In genomic region chr4:104368561-104369021, GRCm38 (mm10) we compare ENCODE assay signal across 9 mouse cellular contexts.
A peak's percentile ranks its signal among the peaks of the same experiment; 100 is the strongest.
DNase-seq lines count a peak whose midpoint lies in the region; ATAC-seq lines count a peak whose summit lies in the region.
"Had no signal": no experiment of that assay in that cellular context is flagged by ENCODE, and none has a peak within 500 bp of the region (broad histone marks: within the 10 kb centered on the region; RNA-seq: fewer than 3 reads in every experiment).

No protein-coding gene starts in this region.

- peaks cover 21% of the 10 kb centered on the region for H3K4me1 ChIP-seq in heart, embryonic 10.5 days
- H3K4me1 ChIP-seq in liver, embryonic 15.5 days (replicated peaks), result no peaks in the 10 kb centered on the region
- 0 out of 2 replicates have a peak, but pooled peaks cover 3% of the 10 kb centered on the region for H3K4me1 ChIP-seq in stomach, embryonic 14.5 days (ENCODE audit: control insufficient read depth, insufficient read depth, low read length)

- peak; percentile 73 for DNase-seq in heart, embryonic 10.5 days (ENCODE audit: low spot score)
- no peak for DNase-seq in heart, postnatal 36 days
- DNase-seq in cerebellum, postnatal 25 days, result peak; percentile 84 to 88
- DNase-seq in frontal cortex, postnatal 25 days (ENCODE audit: low spot score in 2 of 2), result peak; percentile 29 to 46
- DNase-seq in kidney, postnatal 4 days, result peak; percentile 62 to 73

- peak overlapping the region; percentile 64 for H3K4me2 ChIP-seq in liver, embryonic 15.5 days
- H3K4me2 ChIP-seq in stomach, embryonic 14.5 days (replicated peaks; ENCODE audit: low read depth, low read length), result peak overlapping the region; percentile 93

- intact Hi-C loops in heart, postnatal 36 days (cut with DNase I), result no loop called here

- no peak overlapping the region for H3K9ac ChIP-seq in liver, embryonic 15.5 days
- H3K9ac ChIP-seq in stomach, embryonic 14.5 days (replicated peaks; ENCODE audit: low read depth, low read length), result no peak overlapping the region

- no peak for ATAC-seq in liver, embryonic 15.5 days (ENCODE audit: insufficient read depth)
- no peak for ATAC-seq in stomach, embryonic 14.5 days (ENCODE audit: insufficient number of reproducible peaks, insufficient read depth, low FRiP score, low read depth)
- no peak for ATAC-seq in megakaryocyte, adult 5-6 weeks (ENCODE audit: poor library complexity, severe bottlenecking)

- peaks cover 71% of the 10 kb centered on the region for H3K27me3 ChIP-seq in heart, embryonic 10.5 days (ENCODE audit: insufficient read depth, poor library complexity, severe bottlenecking)
- H3K27me3 ChIP-seq in liver, embryonic 15.5 days, result peaks cover 62% of the 10 kb centered on the region
- H3K27me3 ChIP-seq in stomach, embryonic 14.5 days (ENCODE audit: control insufficient read depth, insufficient read depth, low read length), result peaks cover 25% of the 10 kb centered on the region

- H3K36me3 ChIP-seq in heart, embryonic 10.5 days, result no peaks in the 10 kb centered on the region
- H3K36me3 ChIP-seq in liver, embryonic 15.5 days (replicated peaks), result no peaks in the 10 kb centered on the region
- no peaks in the 10 kb centered on the region for H3K36me3 ChIP-seq in stomach, embryonic 14.5 days (ENCODE audit: control insufficient read depth, insufficient read depth, low read length)

- peak overlapping the region; percentile 74 for H3K4me3 ChIP-seq in heart, embryonic 10.5 days
- peak overlapping the region; percentile 52 for H3K4me3 ChIP-seq in liver, embryonic 15.5 days (replicated peaks)
- H3K4me3 ChIP-seq in stomach, embryonic 14.5 days (ENCODE audit: low read depth, low read length), result peak overlapping the region; percentile 61

- under 1% methylated on average over 20 of the region's 20 CpGs for WGBS in heart, embryonic 10.5 days
- WGBS in liver, embryonic 15.5 days (ENCODE audit: insufficient replicate concordance), result 3% methylated on average over 20 of the region's 20 CpGs
- WGBS in stomach, embryonic 14.5 days, result 1% methylated on average over 20 of the region's 20 CpGs

- no peak overlapping the region for H3K27ac ChIP-seq in heart, embryonic 10.5 days
- H3K27ac ChIP-seq in liver, embryonic 15.5 days (replicated peaks), result no peak overlapping the region
- H3K27ac ChIP-seq in stomach, embryonic 14.5 days (ENCODE audit: low read length), result no peak overlapping the region
- H3K27ac ChIP-seq: heart, adult 2 months had no signal

- no peaks in the 10 kb centered on the region for H3K9me3 ChIP-seq in heart, embryonic 10.5 days
- no peaks in the 10 kb centered on the region for H3K9me3 ChIP-seq in liver, embryonic 15.5 days (replicated peaks)
- H3K9me3 ChIP-seq in stomach, embryonic 14.5 days (ENCODE audit: control insufficient read depth, low read depth, low read length), result no peaks in the 10 kb centered on the region

Comparison
In these comparisons a context has a peak if more than half of its experiments do, and no peak if none do; other contexts are left out.
1. DNase-seq: peak in heart, embryonic 10.5 days (single experiment), cerebellum, postnatal 25 days (2 of 2), frontal cortex, postnatal 25 days (2 of 2) and kidney, postnatal 4 days (2 of 2); none in heart, postnatal 36 days (0 of 2).
2. Peak in every context shown above with its lines, with median percentiles within 50 percentile points of each other: H3K4me3 ChIP-seq.